ENCODE assay signal across 9 mouse cellular contexts in the genomic region with DNA sequence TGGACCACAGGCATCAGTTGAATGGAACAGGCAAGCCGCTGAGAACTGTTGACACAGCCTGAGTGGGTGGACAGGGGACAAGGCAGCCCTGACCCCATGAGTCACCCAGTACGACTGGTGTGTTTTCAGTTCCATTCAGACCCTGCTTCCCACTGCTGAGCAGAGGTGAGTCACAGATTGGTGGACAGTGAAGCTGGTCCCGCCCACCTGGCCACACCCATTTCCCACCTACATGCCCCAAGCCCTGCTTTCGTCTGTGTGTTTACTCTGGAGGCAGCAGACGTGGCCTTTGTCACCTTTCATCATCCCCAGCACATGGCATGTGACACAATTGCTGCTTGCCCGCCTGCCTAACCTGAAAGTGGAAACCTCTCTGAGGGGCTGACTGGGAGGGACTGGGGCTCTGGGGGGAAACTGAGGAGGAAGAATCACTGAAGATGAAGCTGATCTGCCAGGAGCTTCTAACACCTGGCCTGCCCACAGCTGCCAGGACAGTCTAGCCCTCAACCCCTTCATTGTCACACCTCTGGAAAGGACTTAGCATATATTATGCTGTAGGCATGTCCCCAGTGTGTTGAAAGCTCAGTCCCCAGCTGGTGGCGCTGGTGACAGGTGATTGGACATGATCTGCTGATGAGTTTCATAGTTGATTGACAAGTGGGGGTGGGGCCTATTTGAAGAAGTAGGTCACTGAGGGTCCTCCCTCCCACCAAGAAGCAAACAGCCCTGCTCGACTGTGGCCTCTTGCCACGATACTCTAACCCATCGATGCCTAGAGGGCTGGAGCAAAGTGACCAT.
A peak's percentile ranks its signal among the peaks of the same experiment; 100 is the strongest.
DNase-seq lines count a peak whose midpoint lies in the region; ATAC-seq and TF ChIP-seq lines count a peak whose summit lies in the region.
"Had no signal": no experiment of that assay in that cellular context is flagged by ENCODE, and none has a peak within 500 bp of the region (broad histone marks: within the 10 kb centered on the region; RNA-seq: fewer than 3 reads in every experiment).

No protein-coding gene starts in this region.

- DNase-seq in lung, embryonic 14.5 days: no peak
- DNase-seq in lung, postnatal 10 days: no peak
- DNase-seq in NIH3T3 (ENCODE audit: low read depth): peak; percentile 71
- DNase-seq in gonadal fat pad, adult 2 months (ENCODE audit: low read depth): peak; percentile 17
- DNase-seq in retina, postnatal 1 day: peak; percentile 66
- DNase-seq in heart, adult 9 months (ENCODE audit: low spot score in 2 of 2): no peak
- DNase-seq in left cerebral cortex, adult 2 months (ENCODE audit: extremely low spot score in 1 of 2, low spot score in 2 of 2): no peak
- no peak for DNase-seq in thymus, postnatal 25 days

- H3K36me3 ChIP-seq in lung, embryonic 14.5 days (ENCODE audit: insufficient read depth): no peaks in the 10 kb centered on the region
- H3K36me3 ChIP-seq: embryonic facial prominence, embryonic 13.5 days had no signal

- no peak overlapping the region for H3K4me2 ChIP-seq in lung, embryonic 14.5 days
- H3K4me2 ChIP-seq: embryonic facial prominence, embryonic 13.5 days had no signal

- no peak overlapping the region for H3K4me3 ChIP-seq in lung, embryonic 14.5 days (ENCODE audit: low read depth, low read length)
- no peak overlapping the region for H3K4me3 ChIP-seq in left cerebral cortex, adult 2 months
- H3K4me3 ChIP-seq: embryonic facial prominence, embryonic 13.5 days had no signal

- H3K4me1 ChIP-seq in lung, embryonic 14.5 days (ENCODE audit: insufficient read depth): no peaks in the 10 kb centered on the region

- TF ChIP-seq CTCF in lung, embryonic 14.5 days (IDR thresholded peaks at IDR 0.05; ENCODE audit: low read depth): 0 out of 2 replicates have a peak, but pooled peaks have one; percentile 7
- TF ChIP-seq CTCF in left cerebral cortex, adult 2 months (IDR thresholded peaks at IDR 0.05): no peak; the same call in 1 of the 2 replicates

- 29% methylated on average over 10 of the region's 10 CpGs for WGBS in lung, embryonic 14.5 days

- ATAC-seq in lung, embryonic 14.5 days (ENCODE audit: insufficient read depth): no peak

- H3K9me3 ChIP-seq in lung, embryonic 14.5 days (ENCODE audit: low read depth, low read length): no peaks in the 10 kb centered on the region
- H3K9me3 ChIP-seq: embryonic facial prominence, embryonic 13.5 days had no signal

- intact Hi-C loops in left cerebral cortex, adult 2 months (cut with DNase I): no loop called here

- no peak overlapping the region for H3K9ac ChIP-seq in lung, embryonic 14.5 days
- H3K9ac ChIP-seq: embryonic facial prominence, embryonic 13.5 days had no signal

- H3K27me3 ChIP-seq in lung, embryonic 14.5 days (ENCODE audit: insufficient read depth, low read length): no peaks in the 10 kb centered on the region
- H3K27me3 ChIP-seq: embryonic facial prominence, embryonic 13.5 days had no signal

- H3K27ac ChIP-seq in lung, embryonic 14.5 days (ENCODE audit: low read depth): no peak overlapping the region
- no peak overlapping the region for H3K27ac ChIP-seq in left cerebral cortex, adult 2 months
- H3K27ac ChIP-seq: embryonic facial prominence, embryonic 13.5 days had no signal

Comparison
In these comparisons a context has a peak if more than half of its experiments do, and no peak if none do; other contexts are left out.
1. DNase-seq: peak in NIH3T3 (single experiment), gonadal fat pad, adult 2 months (single experiment) and retina, postnatal 1 day (single experiment); none in lung, embryonic 14.5 days (single experiment), lung, postnatal 10 days (single experiment), heart, adult 9 months (0 of 2), left cerebral cortex, adult 2 months (0 of 2) and thymus, postnatal 25 days (single experiment).